Mouse (Mus musculus) spleen, postnatal 14 days (tissue): ENCODE results near the gene Rhag.

Experiments used
- DNase-seq, 2 experiments: peaks; one replicate each; pipeline ENCODE4 v3.0.0; 2021 to 2022; ENCODE audit warnings: low spot score in 2 of 2

Gene Rhag

GRCm38 (mm10) chr17:40810934-40811333 lies at the start of gene Rhag:
TSS of gene Rhag (plus strand) at chr17:40811126.
- DNase-seq, result peak in 1 of 2 experiments; percentile 18

- no peak for DNase-seq
Measured at GRCm38 (mm10) chr17:40763662-40764061, 47.3 kb upstream of the Rhag start.

GRCm38 (mm10) chr17:40767120-40767519 lies 43.8 kb upstream of the Rhag start:
- DNase-seq, result no peak

GRCm38 (mm10) chr17:40789877-40790276 lies 21.0 kb upstream of the Rhag start:
- no peak for DNase-seq

GRCm38 (mm10) chr17:40793921-40794854 lies 16.7 kb upstream of the Rhag start:
- peak; percentile 71 to 76 for DNase-seq

GRCm38 (mm10) chr17:40802707-40803340 lies 8.1 kb upstream of the Rhag start:
- DNase-seq, result no peak

GRCm38 (mm10) chr17:40806550-40806949 lies 4.4 kb upstream of the Rhag start:
- peak; percentile 19 to 37 for DNase-seq

- no peak for DNase-seq
Measured at GRCm38 (mm10) chr17:40806953-40807572, 3.9 kb upstream of the Rhag start, which contains the start of gene Crisp2. TSS of gene Crisp2 (minus strand) at chr17:40807003.

- DNase-seq, result no peak
Measured at GRCm38 (mm10) chr17:40808071-40808470, 2.9 kb upstream of the Rhag start.

- DNase-seq, result no peak
Measured at GRCm38 (mm10) chr17:40811560-40811959, 634 bp downstream of the Rhag start.

GRCm38 (mm10) chr17:40812259-40812658 lies 1.3 kb downstream of the Rhag start:
- no peak for DNase-seq

- no peak for DNase-seq
Measured at GRCm38 (mm10) chr17:40817340-40817943, 6.5 kb downstream of the Rhag start.

- DNase-seq, result no peak
Measured at GRCm38 (mm10) chr17:40821477-40821876, 10.6 kb downstream of the Rhag start.

- DNase-seq, result no peak
Measured at GRCm38 (mm10) chr17:40823817-40824216, 12.9 kb downstream of the Rhag start.

GRCm38 (mm10) chr17:40824549-40824948 lies 13.6 kb downstream of the Rhag start:
- DNase-seq, result no peak

- no peak for DNase-seq
Measured at GRCm38 (mm10) chr17:40831870-40832269, 20.9 kb downstream of the Rhag start.

- DNase-seq, result no peak
Measured at GRCm38 (mm10) chr17:40837308-40837707, 26.4 kb downstream of the Rhag start.

- DNase-seq, result no peak
Measured at GRCm38 (mm10) chr17:40855065-40855464, 44.1 kb downstream of the Rhag start.

GRCm38 (mm10) chr17:40868952-40869747 lies 58.2 kb downstream of the Rhag start:
- no peak for DNase-seq

- DNase-seq, result no peak
Measured at GRCm38 (mm10) chr17:40872626-40873025, 61.7 kb downstream of the Rhag start.

GRCm38 (mm10) chr17:40873582-40874011 lies 62.7 kb downstream of the Rhag start:
- no peak for DNase-seq
